Mouse (Mus musculus): ENCODE measurements around the gene Emc10. TPM values are rescaled to one million over a fixed set of nuclear protein-coding genes. Genes with fewer than 3 reads are reported as not detected.

The Emc10 gene
- total RNA-seq, 2 experiments from 2014 or later = 95.4 to 98.8 TPM

GRCm38 (mm10) chr7:44527483-44528398 is 31.4 kb upstream of the Emc10 start:
- intact Hi-C loops (cut with DNase I) = no loop called here
- DNase-seq = peak; percentile 66 to 82

DNA sequence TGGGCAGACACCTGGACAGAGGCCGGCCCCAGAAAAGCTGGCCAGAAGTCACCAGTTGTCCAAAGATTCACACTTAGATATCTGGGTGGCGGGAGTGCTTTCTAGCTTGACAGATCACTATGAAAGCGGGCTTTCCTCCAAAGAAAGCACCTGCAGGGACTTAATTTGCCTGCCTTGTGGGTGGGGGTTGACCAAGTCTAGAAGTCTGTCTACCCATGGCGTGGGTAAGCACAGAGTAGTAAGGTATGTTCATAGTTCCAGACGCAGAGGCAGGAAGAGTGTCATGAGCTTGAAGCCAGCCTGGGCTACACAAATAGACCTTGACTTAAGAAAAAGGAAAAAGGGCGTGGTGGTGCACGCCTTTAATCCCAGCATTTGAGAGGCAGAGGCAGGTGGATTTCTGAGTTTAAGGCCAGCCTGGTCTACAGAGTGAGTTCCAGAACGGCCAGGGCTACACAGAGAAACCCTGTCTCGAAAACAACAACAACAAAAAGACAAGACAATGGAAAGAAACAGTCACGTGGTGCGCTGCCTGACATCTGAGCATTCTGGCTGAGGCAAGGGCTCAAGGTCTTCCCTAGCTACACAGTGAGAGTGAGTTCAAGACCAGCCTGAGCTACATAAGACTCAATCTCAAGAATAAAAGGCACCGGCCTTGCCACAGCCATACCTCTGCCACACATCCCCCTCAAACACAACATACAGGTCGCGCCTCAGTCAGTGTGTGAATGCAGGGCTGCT is 30.3 kb upstream of the Emc10 start:
- no peak for DNase-seq
- intact Hi-C loops (cut with DNase I) = no loop called here

DNA sequence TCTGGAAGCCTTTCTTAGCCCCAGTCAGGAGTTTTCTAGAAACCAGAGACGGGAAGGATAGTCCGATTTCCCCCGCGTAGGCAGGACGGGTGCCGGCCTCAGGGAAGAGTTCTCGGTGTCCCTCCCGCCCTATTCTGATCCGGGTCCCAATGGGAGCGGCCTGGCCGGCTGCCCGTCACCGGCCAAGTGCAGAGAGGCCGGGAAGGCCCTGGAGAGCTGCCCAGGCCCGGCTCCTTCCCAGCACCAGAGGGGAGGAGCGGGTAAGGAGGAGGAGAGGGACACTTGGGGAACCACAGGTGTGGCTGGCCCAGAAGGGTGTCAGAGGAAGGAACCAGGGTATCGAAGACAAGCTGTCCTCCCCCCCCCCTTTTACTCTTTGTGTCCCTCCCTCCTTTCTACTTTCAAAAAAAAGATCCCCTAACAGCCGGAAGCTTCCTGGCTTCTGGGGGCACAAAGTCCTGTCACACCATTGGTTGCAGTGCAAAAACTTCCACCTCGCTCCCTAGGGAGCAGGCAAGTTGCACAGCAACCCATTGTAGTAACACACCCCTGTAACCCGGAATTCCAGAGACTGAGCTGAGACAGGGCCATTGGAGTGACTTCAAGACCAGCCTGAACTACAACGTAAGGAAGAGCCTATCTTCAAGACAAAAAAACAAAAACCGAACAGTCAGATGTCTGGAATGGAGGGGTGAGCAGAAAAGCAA is 28.9 kb upstream of the Emc10 start:
- intact Hi-C loops (cut with DNase I) = loop anchor here (1.0 kb wide), 1 partner anchor 23 kb away; the partner anchor contains the start of gene Pold1
- DNase-seq = peak; percentile 92 to 94

- peak; percentile 30 to 70 for DNase-seq
- intact Hi-C loops (cut with DNase I) = loop anchor here (5.0 kb wide), 1 partner anchor 123 kb away; no protein-coding TSS in a partner anchor
Observed at GRCm38 (mm10) chr7:44524502-44524901, 28.2 kb upstream of the Emc10 start, which contains the start of gene Mybpc2. Gene Mybpc2, minus strand, starts transcription at chr7:44524656.

DNA sequence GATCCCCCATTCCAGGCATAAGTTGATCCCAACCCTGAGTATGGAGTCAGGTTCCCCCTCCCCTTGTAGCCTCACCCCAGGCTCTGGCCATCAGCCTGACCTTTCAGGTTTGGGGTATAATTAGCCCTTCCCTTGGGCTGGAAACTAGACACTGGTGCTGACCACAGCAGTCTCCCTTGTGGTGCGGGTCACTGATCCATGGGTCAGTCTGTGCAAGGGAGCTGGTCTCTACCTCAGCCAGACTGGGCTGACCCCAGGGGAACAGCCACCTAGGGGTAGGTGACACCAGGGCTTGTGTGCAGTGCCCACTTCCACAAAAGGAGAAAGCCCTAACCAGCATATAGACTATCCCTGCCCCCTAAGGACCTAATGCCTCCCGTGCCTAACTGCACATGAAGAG is 26.7 kb upstream of the Emc10 start:
- intact Hi-C loops (cut with DNase I) = loop anchor here (2.0 to 5.0 kb wide), 2 partner anchors 38 to 124 kb away; no protein-coding TSS in a partner anchor
- DNase-seq = no peak

GRCm38 (mm10) chr7:44521710-44522109 is 25.4 kb upstream of the Emc10 start:
- peak; percentile 71 to 79 for DNase-seq
- intact Hi-C loops (cut with DNase I) = loop anchor here (2.0 to 5.0 kb wide), 2 partner anchors 39 to 126 kb away; no protein-coding TSS in a partner anchor

DNA sequence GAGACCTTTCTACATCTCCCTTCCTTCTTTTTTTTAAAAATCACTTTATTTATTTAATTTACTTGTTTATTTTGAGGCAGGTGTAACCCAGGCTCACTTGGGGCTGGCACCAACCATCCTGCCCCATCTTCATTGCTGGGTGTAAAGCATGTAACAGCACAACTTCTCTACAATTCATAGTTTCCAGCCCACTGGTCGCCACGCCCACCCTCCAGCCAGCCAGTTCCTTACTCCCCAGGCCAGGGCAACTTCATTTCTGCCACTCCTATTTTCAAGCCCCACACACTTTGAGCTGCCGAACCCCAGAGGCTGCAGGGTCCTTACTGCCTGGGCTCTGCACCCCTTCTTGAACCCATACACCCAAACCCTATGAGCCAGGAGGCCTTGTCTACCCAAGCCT is 24.7 kb upstream of the Emc10 start:
- intact Hi-C loops (cut with DNase I) = loop anchor here (5.0 kb wide), 1 partner anchor 126 kb away; no protein-coding TSS in a partner anchor
- DNase-seq = no peak

GRCm38 (mm10) chr7:44519240-44519913 is 23.0 kb upstream of the Emc10 start:
- intact Hi-C loops (cut with DNase I) = no loop called here
- DNase-seq = no peak

- no peak for DNase-seq
- intact Hi-C loops (cut with DNase I) = no loop called here
Observed at GRCm38 (mm10) chr7:44507491-44507890, 11.2 kb upstream of the Emc10 start.

- intact Hi-C loops (cut with DNase I) = no loop called here
- peak; percentile 65 to 81 for DNase-seq
Observed at GRCm38 (mm10) chr7:44501563-44502115, 5.3 kb upstream of the Emc10 start.

- intact Hi-C loops (cut with DNase I) = no loop called here
- DNase-seq = no peak
Observed at GRCm38 (mm10) chr7:44500046-44500445, 3.7 kb upstream of the Emc10 start.

DNA sequence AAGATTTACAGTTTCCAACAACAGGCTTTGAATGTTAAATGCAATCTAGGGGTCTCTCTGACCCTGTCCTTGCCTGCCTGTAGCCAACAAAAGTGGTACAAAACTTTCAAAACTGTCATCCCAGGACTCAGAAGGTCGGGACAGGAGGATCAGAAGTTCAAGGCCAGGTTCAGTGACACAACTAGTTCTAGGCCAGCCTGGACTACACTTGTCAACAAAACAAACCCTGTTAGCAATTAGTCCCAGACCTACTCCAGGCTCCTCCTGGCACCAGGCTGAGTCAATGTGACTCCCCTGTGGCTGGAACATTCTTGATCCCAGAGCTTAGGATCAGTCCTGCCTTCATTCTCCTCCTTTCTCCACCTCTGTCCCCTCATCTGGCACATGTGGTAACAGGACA is 2.6 kb upstream of the Emc10 start:
- intact Hi-C loops (cut with DNase I) = no loop called here
- no peak for DNase-seq

GRCm38 (mm10) chr7:44497361-44498055 is 1.2 kb upstream of the Emc10 start:
- DNase-seq = no peak
- intact Hi-C loops (cut with DNase I) = no loop called here

DNA sequence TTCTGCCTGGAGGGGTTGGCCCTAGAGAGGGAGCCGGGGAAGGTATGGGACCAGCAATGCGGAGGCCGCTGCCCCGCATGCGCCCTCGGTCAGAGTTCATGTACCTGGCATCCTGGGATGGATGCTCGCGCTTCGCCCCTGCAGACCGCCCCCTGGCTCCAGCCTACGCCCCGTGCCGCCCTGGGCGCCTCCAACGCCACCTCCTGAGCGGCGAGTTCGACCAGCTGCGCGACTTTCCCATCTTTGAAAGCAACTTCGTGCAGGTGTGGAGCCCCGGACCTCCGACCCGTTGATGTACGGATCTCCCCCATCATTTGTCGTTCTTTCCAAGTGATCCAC is 411 bp upstream of the Emc10 start:
- no peak for DNase-seq

DNA sequence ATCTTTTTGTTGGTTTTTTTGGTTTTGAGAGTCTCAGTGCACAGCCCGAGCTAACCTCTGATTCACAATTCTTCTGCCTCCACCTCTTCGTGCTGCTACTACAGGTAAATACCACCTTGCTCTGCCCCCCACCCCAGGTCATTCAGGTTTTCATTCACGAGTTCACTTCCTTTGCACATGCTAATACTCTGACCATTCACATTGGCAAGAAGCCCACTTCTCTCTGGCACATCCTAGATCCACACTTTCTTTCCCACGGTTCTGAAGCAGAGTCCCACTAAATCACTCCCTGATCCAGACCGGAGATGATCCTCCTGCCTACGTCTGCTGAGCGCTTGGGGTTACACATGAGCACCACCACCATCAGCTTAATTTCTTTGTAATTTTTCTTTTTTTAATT is 1.2 kb downstream of the Emc10 start:
- DNase-seq = no peak
- intact Hi-C loops (cut with DNase I) = no loop called here

More for the DNA sequence above, 411 bp upstream of the Emc10 start:
- intact Hi-C loops (cut with DNase I) = no loop called here

DNA sequence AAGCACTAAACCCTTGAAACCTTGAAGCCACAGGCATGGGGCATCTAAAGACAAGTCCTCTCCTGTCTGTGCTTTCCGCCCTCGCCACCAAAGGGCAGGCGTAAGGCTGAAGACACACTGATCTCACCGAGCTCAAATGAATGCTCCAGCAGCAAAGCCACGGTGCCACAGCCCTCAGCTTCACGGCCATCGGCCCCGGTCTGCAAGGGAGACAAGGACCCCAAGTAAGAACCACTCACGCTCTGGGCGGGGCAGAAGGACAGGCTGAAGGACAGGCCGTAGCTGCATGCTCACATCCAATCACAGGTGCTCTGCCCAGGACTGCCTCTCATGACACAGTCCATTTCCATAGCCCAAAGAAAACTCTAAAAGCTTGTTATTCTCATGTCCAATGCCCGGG is 1.6 kb downstream of the Emc10 start:
- intact Hi-C loops (cut with DNase I) = no loop called here

DNA sequence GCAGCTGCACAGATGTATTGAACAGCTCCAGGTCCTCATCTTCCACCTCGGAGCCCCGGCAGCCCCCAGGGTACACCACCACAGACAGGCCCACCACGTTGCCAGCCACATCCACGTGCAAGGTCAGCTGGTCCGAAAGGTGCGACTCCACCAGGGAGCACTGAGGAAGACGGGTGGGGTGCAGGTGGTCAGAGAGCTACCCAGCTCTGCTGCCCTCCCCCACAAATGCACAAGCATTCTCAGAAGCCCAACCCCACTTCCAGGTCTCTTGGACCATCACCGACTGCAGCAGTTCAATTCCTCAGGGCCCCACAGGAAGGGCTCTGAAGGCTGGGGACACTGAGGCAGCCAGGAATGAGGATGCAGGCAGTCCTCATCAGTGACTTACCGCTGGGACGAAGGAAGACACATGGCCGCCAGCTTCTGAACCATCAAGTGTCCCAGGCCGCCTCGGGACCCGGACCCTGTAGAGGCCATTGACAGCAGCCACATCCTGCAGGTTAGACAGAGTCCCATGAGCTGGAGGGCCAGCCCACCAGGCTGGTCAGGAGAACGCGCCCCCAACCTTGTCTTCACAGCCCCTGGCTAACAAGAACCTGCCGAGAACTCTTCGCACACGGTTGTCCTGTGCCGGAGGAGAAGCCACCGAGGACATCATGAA is 4.0 kb downstream of the Emc10 start:
- intact Hi-C loops (cut with DNase I) = no loop called here

More for the DNA sequence above, 1.6 kb downstream of the Emc10 start:
- DNase-seq = no peak

GRCm38 (mm10) chr7:44491391-44491790 is 4.9 kb downstream of the Emc10 start:
- DNase-seq = no peak

More for the DNA sequence above, 4.0 kb downstream of the Emc10 start:
- DNase-seq = no peak

DNA sequence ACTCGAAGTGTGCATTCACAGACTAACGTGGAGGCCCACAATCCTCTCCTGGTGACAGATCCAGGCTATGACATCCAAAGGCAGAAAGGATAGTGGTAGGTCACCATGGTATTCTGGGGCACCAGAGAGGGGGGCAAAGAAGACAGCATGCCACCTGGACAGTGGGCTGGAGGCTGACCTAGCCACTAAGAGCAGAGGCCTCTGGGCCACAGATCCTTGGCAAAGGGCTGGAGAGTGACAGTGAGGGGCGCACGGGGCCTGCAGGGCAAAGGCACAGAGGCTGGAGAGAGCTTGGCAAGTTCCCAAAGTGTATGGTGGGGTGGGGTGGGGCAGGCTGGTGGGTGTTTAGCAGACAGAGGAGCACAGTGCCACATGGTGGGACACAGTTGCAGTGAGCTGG is 6.0 kb downstream of the Emc10 start:
- intact Hi-C loops (cut with DNase I) = no loop called here
- no peak for DNase-seq

More at GRCm38 (mm10) chr7:44491391-44491790, 4.9 kb downstream of the Emc10 start:
- intact Hi-C loops (cut with DNase I) = no loop called here
